In the genomic region with DNA sequence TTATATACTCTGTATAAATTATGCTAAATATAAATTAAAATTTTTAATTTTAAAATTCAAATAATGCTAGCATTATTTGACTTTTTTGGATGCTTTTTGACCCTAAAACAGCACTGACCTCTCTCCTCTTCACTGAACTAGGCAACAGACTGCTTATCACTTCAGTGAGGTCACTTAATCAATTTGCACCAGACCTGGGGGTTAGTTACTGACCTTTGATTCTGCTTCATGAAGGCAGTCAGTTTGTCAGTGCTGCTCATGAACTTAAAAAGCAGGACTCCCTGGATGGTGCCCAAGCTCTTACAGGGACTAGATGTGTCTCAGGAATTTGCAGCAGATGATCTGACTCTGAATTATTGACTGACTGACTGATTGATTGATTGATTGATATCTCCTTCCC, we compare ENCODE assay signal across 23 mouse cellular contexts.
"Had no signal": no experiment of that assay in that cellular context is flagged by ENCODE, and none has a peak within 500 bp of the region (broad histone marks: within the 10 kb centered on the region; RNA-seq: fewer than 3 reads in every experiment).

No protein-coding gene starts in this region.

- H3K4me3 ChIP-seq: heart, adult 2 months; heart, embryonic 12.5 days; heart, embryonic 15.5 days; hindbrain, embryonic 10.5 days; hindbrain, embryonic 12.5 days; intestine, embryonic 15.5 days; layer of hippocampus, adult 2 months; left cerebral cortex, adult 2 months; liver, embryonic 12.5 days had no signal

- H3K9me3 ChIP-seq: heart, embryonic 12.5 days; heart, embryonic 15.5 days; hindbrain, embryonic 10.5 days; hindbrain, embryonic 12.5 days; intestine, embryonic 15.5 days; limb, embryonic 10.5 days; limb, embryonic 12.5 days; liver, embryonic 12.5 days had no signal

- ATAC-seq: hindbrain, embryonic 16.5 days; inflammation-experienced regulatory T-cells, adult 6 months; intestine, embryonic 15.5 days; intestine, postnatal 0 days; liver, embryonic 12.5 days had no signal

- H3K4me1 ChIP-seq: intestine, embryonic 15.5 days had no signal

- DNase-seq: gastrocnemius, adult 2 months; gastrocnemius, postnatal 10 days; gastrocnemius, postnatal 25 days; heart, adult 2 months; heart, postnatal 4 days; kidney, adult 18-20 months; kidney, adult 8-10 months; kidney, postnatal 10 days; kidney, postnatal 25 days had no signal

- H3K4me2 ChIP-seq: hindbrain, embryonic 14.5 days; intestine, embryonic 15.5 days; liver, embryonic 12.5 days had no signal

- H3K36me3 ChIP-seq: heart, embryonic 15.5 days; limb, embryonic 10.5 days; limb, embryonic 12.5 days had no signal

- H3K9ac ChIP-seq: heart, embryonic 12.5 days; heart, embryonic 15.5 days; hindbrain, embryonic 12.5 days; hindbrain, embryonic 14.5 days; intestine, embryonic 15.5 days; limb, embryonic 12.5 days; liver, embryonic 12.5 days had no signal

- H3K27me3 ChIP-seq: heart, embryonic 12.5 days; heart, embryonic 15.5 days; hindbrain, embryonic 12.5 days; intestine, embryonic 15.5 days; limb, embryonic 12.5 days; liver, embryonic 12.5 days had no signal

- H3K27ac ChIP-seq: heart, adult 2 months; heart, embryonic 15.5 days; hindbrain, embryonic 14.5 days; intestine, embryonic 15.5 days; layer of hippocampus, adult 2 months; left cerebral cortex, adult 2 months; liver, embryonic 12.5 days had no signal
